ENCODE assay signal across 20 mouse cellular contexts in genomic region chr5:82024126-82024525, GRCm38 (mm10).
A peak's percentile ranks its signal among the peaks of the same experiment; 100 is the strongest.
DNase-seq lines count a peak whose midpoint lies in the region; ATAC-seq and TF ChIP-seq lines count a peak whose summit lies in the region.
"Had no signal": no experiment of that assay in that cellular context is flagged by ENCODE, and none has a peak within 500 bp of the region (broad histone marks: within the 10 kb centered on the region; RNA-seq: fewer than 3 reads in every experiment).

No protein-coding gene starts in this region.

- H3K4me3 ChIP-seq in midbrain, postnatal 0 days (ENCODE audit: low read depth, low read length) = no peak overlapping the region
- H3K4me3 ChIP-seq in midbrain, embryonic 13.5 days (replicated peaks) = no peak overlapping the region
- H3K4me3 ChIP-seq in forebrain, embryonic 15.5 days = no peak overlapping the region
- H3K4me3 ChIP-seq: embryonic facial prominence, embryonic 10.5 days; forebrain, embryonic 13.5 days; gastrocnemius, adult 2 months; heart, embryonic 13.5 days; hindbrain, embryonic 15.5 days had no signal

- no peak overlapping the region for H3K4me2 ChIP-seq in midbrain, postnatal 0 days (ENCODE audit: low read depth, low read length, poor library complexity, severe bottlenecking)
- no peak overlapping the region for H3K4me2 ChIP-seq in midbrain, embryonic 13.5 days (replicated peaks)
- no peak overlapping the region for H3K4me2 ChIP-seq in forebrain, embryonic 15.5 days (replicated peaks)
- H3K4me2 ChIP-seq: forebrain, embryonic 13.5 days; heart, embryonic 13.5 days; hindbrain, embryonic 15.5 days had no signal

- no peaks in the 10 kb centered on the region for H3K9me3 ChIP-seq in midbrain, postnatal 0 days (ENCODE audit: low read length)
- no peaks in the 10 kb centered on the region for H3K9me3 ChIP-seq in midbrain, embryonic 13.5 days
- H3K9me3 ChIP-seq in forebrain, embryonic 15.5 days = no peaks in the 10 kb centered on the region
- H3K9me3 ChIP-seq: embryonic facial prominence, embryonic 10.5 days; forebrain, embryonic 13.5 days; heart, embryonic 13.5 days; hindbrain, embryonic 15.5 days had no signal

- no peaks in the 10 kb centered on the region for H3K36me3 ChIP-seq in midbrain, postnatal 0 days (ENCODE audit: insufficient read depth, low read length)
- no peaks in the 10 kb centered on the region for H3K36me3 ChIP-seq in midbrain, embryonic 13.5 days
- no peaks in the 10 kb centered on the region for H3K36me3 ChIP-seq in forebrain, embryonic 15.5 days
- H3K36me3 ChIP-seq: embryonic facial prominence, embryonic 10.5 days; heart, embryonic 13.5 days; hindbrain, embryonic 15.5 days had no signal

- H3K9ac ChIP-seq in midbrain, postnatal 0 days (replicated peaks; ENCODE audit: low read length, poor library complexity, severe bottlenecking) = no peak overlapping the region
- no peak overlapping the region for H3K9ac ChIP-seq in midbrain, embryonic 13.5 days (replicated peaks)
- no peak overlapping the region for H3K9ac ChIP-seq in forebrain, embryonic 15.5 days (replicated peaks)
- H3K9ac ChIP-seq: forebrain, embryonic 13.5 days; heart, embryonic 13.5 days; hindbrain, embryonic 15.5 days had no signal

- no peaks in the 10 kb centered on the region for H3K27me3 ChIP-seq in midbrain, postnatal 0 days (ENCODE audit: insufficient read depth, low read length)
- H3K27me3 ChIP-seq in midbrain, embryonic 13.5 days = no peaks in the 10 kb centered on the region
- H3K27me3 ChIP-seq in forebrain, embryonic 15.5 days = no peaks in the 10 kb centered on the region
- H3K27me3 ChIP-seq: forebrain, embryonic 13.5 days; heart, embryonic 13.5 days; hindbrain, embryonic 15.5 days had no signal

- H3K27ac ChIP-seq in midbrain, postnatal 0 days (ENCODE audit: low read depth, low read length) = no peak overlapping the region
- H3K27ac ChIP-seq in midbrain, embryonic 13.5 days = no peak overlapping the region
- no peak overlapping the region for H3K27ac ChIP-seq in forebrain, embryonic 15.5 days (replicated peaks)
- H3K27ac ChIP-seq: embryonic facial prominence, embryonic 10.5 days; forebrain, embryonic 13.5 days; gastrocnemius, adult 2 months; heart, embryonic 13.5 days; hindbrain, embryonic 15.5 days had no signal

- H3K4me1 ChIP-seq in midbrain, postnatal 0 days (ENCODE audit: insufficient read depth, low read length) = no peaks in the 10 kb centered on the region
- H3K4me1 ChIP-seq in midbrain, embryonic 13.5 days (replicated peaks) = peaks cover 5% of the 10 kb centered on the region; the same call in 1 of the 2 replicates
- H3K4me1 ChIP-seq in forebrain, embryonic 15.5 days = no peaks in the 10 kb centered on the region
- H3K4me1 ChIP-seq: heart, embryonic 13.5 days had no signal

- 15% methylated on average over 4 of the region's 4 CpGs for WGBS in midbrain, postnatal 0 days
- 6% methylated on average over 4 of the region's 4 CpGs for WGBS in midbrain, embryonic 13.5 days
- 3% methylated on average over 4 of the region's 4 CpGs for WGBS in forebrain, embryonic 15.5 days

- no peak for ATAC-seq in midbrain, postnatal 0 days (ENCODE audit: low FRiP score)
- no peak for ATAC-seq in midbrain, embryonic 13.5 days
- no peak for ATAC-seq in forebrain, embryonic 15.5 days (replicated peaks)
- ATAC-seq: forebrain, embryonic 13.5 days had no signal

- TF ChIP-seq CTCF in midbrain, postnatal 0 days (IDR thresholded peaks at IDR 0.05) = no peak
- no peak for TF ChIP-seq CTCF in brain, embryonic 14.5 days (IDR thresholded peaks at IDR 0.05; ENCODE audit: borderline replicate concordance, extremely low read depth, insufficient read depth, insufficient read length)

- no peak for TF ChIP-seq POLR2A in brain, embryonic 14.5 days (IDR thresholded peaks at IDR 0.05; ENCODE audit: borderline replicate concordance, extremely low read depth, insufficient read depth, insufficient read length, poor library complexity, severe bottlenecking)

- DNase-seq in kidney, adult 9 months = peak; percentile 56
- no peak for DNase-seq in kidney, postnatal 10 days
- peak; percentile 1 for DNase-seq in midbrain, postnatal 0 days (ENCODE audit: low spot score)
- peak; percentile 13 for DNase-seq in brain, embryonic 14.5 days (ENCODE audit: low read depth)
- DNase-seq in kidney, postnatal 36 days = peak; percentile 5 to 23
- DNase-seq in lung, postnatal 14 days = no peak
- DNase-seq: adrenal gland, postnatal 10 days; cerebellum, adult 18-20 months; cerebellum, adult 9-11 months; cerebellum, postnatal 36 days; gastrocnemius, adult 2 months; gastrocnemius, postnatal 25 days; heart, adult 11 months; heart, postnatal 36 days had no signal

Comparison
In these comparisons a context has a peak if more than half of its experiments do, and no peak if none do; other contexts are left out.
1. DNase-seq: peak in kidney, adult 9 months (single experiment), midbrain, postnatal 0 days (single experiment), brain, embryonic 14.5 days (single experiment) and kidney, postnatal 36 days (2 of 2); none in kidney, postnatal 10 days (single experiment) and lung, postnatal 14 days (single experiment).